Mouse (Mus musculus) lung, postnatal 0 days (tissue): ENCODE measurements at regions not wholly inside any gene's neighbourhood (a gene's known extent, or its start where the extent isn't known, plus 50 kb on each side); places are given as distances from the start of the nearest gene placed in this dataset.

Source experiments
- CTCF ChIP-seq: IDR thresholded peaks from 2 replicates; pipeline ENCODE4 v1.5.1; 2016; ENCODE audit warnings: antibody characterized with exemption, mild to moderate bottlenecking
- EP300 ChIP-seq: IDR thresholded peaks from 2 replicates; pipeline ENCODE4 v1.6.1; 2016; ENCODE audit warnings: antibody characterized with exemption, mild to moderate bottlenecking, control low read depth

GRCm38 (mm10) chr17:4272456-4272855 is 576.4 kb upstream of the Nox3 start:
- TF ChIP-seq CTCF (no peak), EP300 (no peak)
